Mouse (Mus musculus) G1E (cell line): ENCODE measurements at regions not wholly inside any gene's neighbourhood (a gene's known extent, or its start where the extent isn't known, plus 50 kb on each side); places are given as distances from the start of the nearest gene placed in this dataset.

Experiments
- CTCF ChIP-seq: IDR thresholded peaks from 2 replicates; pipeline ENCODE4 v1.5.1; 2012; ENCODE audit warnings: low read depth, low read length, inconsistent platforms, mixed read lengths
- GATA1 ChIP-seq: IDR thresholded peaks from 2 replicates; pipeline ENCODE4 v1.6.1; 2012; ENCODE audit warnings: borderline replicate concordance, low read length, inconsistent platforms, mixed read lengths
- POLR2AphosphoS5 ChIP-seq: IDR thresholded peaks from 2 replicates; pipeline ENCODE4 v1.6.1; 2012; ENCODE audit warnings: low read depth, low read length, inconsistent platforms; ENCODE audit not compliant: insufficient replicate concordance

DNA sequence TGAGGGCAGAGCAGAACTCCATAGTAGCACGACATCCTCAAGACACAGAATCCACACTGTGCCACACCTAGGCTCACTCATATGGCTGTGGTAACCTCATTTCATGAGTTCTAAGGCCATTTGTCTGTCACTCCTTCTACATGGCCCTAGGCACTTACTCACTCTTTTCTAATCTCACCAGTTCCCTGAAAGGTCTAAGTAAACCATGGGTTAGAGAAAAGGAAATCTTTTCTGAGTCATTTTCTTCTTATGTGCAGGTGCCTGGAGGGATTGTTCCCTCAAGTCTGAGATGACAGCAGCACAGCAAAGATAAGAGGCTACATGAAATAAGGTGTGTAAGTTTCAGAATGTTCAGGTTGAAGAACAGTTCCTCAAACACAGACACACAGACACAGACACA, 120.8 kb upstream of the Gdi2 start:
- TF ChIP-seq CTCF = no peak
- TF ChIP-seq POLR2AphosphoS5 = no peak
- TF ChIP-seq GATA1 = no peak
